Mouse (Mus musculus): ENCODE measurements at regions not wholly inside any gene's neighbourhood (a gene's known extent, or its start where the extent isn't known, plus 50 kb on each side); places are given as distances from the start of the nearest gene placed in this dataset.

- TF ChIP-seq EP300 (IDR thresholded peaks at IDR 0.05; ENCODE audit: low read depth) (no peak), CTCF (IDR thresholded peaks at IDR 0.05; ENCODE audit: low read depth) (no peak)
These were observed 178.6 kb downstream of the Efcab1 start for GRCm38 (mm10) chr16:15084753-15085728.
